10 mouse cellular contexts compared by ENCODE assay signal in genomic region chr16:44551491-44551890, GRCm38 (mm10). TPM values are rescaled to one million over a fixed set of nuclear protein-coding genes. Genes with fewer than 3 reads are reported as not detected.
DNase-seq lines count a peak whose midpoint lies in the region; ATAC-seq and TF ChIP-seq lines count a peak whose summit lies in the region.
"Had no signal": no experiment of that assay in that cellular context is flagged by ENCODE, and none has a peak within 500 bp of the region (broad histone marks: within the 10 kb centered on the region; RNA-seq: fewer than 3 reads in every experiment).

No protein-coding gene starts in this region.

- no peaks in the 10 kb centered on the region for H3K36me3 ChIP-seq in forebrain, embryonic 15.5 days
- peaks cover 81% of the 10 kb centered on the region for H3K36me3 ChIP-seq in midbrain, embryonic 10.5 days

- H3K4me3 ChIP-seq in forebrain, embryonic 15.5 days: no peak overlapping the region
- peak overlapping the region; percentile 45; the same call in 1 of the 2 replicates for H3K4me3 ChIP-seq in midbrain, embryonic 10.5 days

- 9% methylated on average over 5 of the region's 5 CpGs for WGBS in forebrain, embryonic 15.5 days
- 46% methylated on average over 5 of the region's 5 CpGs for WGBS in midbrain, embryonic 10.5 days

- TF ChIP-seq POLR2A in brain, embryonic 14.5 days (IDR thresholded peaks at IDR 0.05; ENCODE audit: borderline replicate concordance, extremely low read depth, insufficient read depth, insufficient read length, poor library complexity, severe bottlenecking): no peak

- DNase-seq in cerebellum, postnatal 10 days: peak; percentile 74 to 81
- no peak for DNase-seq in cerebellum, adult 11 months
- DNase-seq in brain, embryonic 14.5 days (ENCODE audit: low read depth): peak; percentile 75
- DNase-seq in midbrain, embryonic 10.5 days (ENCODE audit: low spot score): no peak
- no peak for DNase-seq in spleen, postnatal 10 days (ENCODE audit: low spot score in 2 of 2)
- DNase-seq in spleen, adult 12 weeks (ENCODE audit: low spot score): no peak
- DNase-seq in frontal cortex, adult 2 months (ENCODE audit: extremely low spot score in 1 of 2, low spot score in 1 of 2): no peak
- DNase-seq: B cell, adult 2 months; thymus, postnatal 14 days had no signal

- ATAC-seq in forebrain, embryonic 15.5 days (replicated peaks): 0 out of 2 replicates have a peak, but pooled peaks have one; percentile 27

- H3K9ac ChIP-seq in forebrain, embryonic 15.5 days (replicated peaks): no peak overlapping the region

- peaks cover 66% of the 10 kb centered on the region for H3K4me1 ChIP-seq in forebrain, embryonic 15.5 days
- H3K4me1 ChIP-seq in midbrain, embryonic 10.5 days: peaks cover 96% of the 10 kb centered on the region

- no peaks in the 10 kb centered on the region for H3K9me3 ChIP-seq in forebrain, embryonic 15.5 days
- H3K9me3 ChIP-seq in midbrain, embryonic 10.5 days (replicated peaks): no peaks in the 10 kb centered on the region

- H3K27ac ChIP-seq in forebrain, embryonic 15.5 days (replicated peaks): peak overlapping the region; percentile 72
- H3K27ac ChIP-seq in midbrain, embryonic 10.5 days (replicated peaks): peak overlapping the region; percentile 73

- H3K27me3 ChIP-seq in forebrain, embryonic 15.5 days: no peaks in the 10 kb centered on the region
- H3K27me3 ChIP-seq in midbrain, embryonic 10.5 days (ENCODE audit: low read depth, poor library complexity, severe bottlenecking): no peaks in the 10 kb centered on the region

- H3K4me2 ChIP-seq in forebrain, embryonic 15.5 days (replicated peaks): no peak overlapping the region

- no peak for TF ChIP-seq CTCF in brain, embryonic 14.5 days (IDR thresholded peaks at IDR 0.05; ENCODE audit: borderline replicate concordance, extremely low read depth, insufficient read depth, insufficient read length)

RNA-seq across cellular contexts. Expression of gene Boc, which starts 7.2 kb away (rescaled TPM):
- 20.2 and 20.5 TPM in 2 replicates for polyA plus RNA-seq in brain, embryonic 14.5 days (2012; rRNA removed)
- polyA plus RNA-seq in forebrain, embryonic 15.5 days (2015; fragmentation: Nextera tagmentation; extraction: Ambion mirVana): 15.3 and 16.9 TPM in 2 replicates
- polyA plus RNA-seq in midbrain, embryonic 10.5 days (2016; fragmentation: Nextera tagmentation; extraction: Ambion mirVana): 30.8 and 37.1 TPM in 2 replicates
- polyA plus RNA-seq in frontal cortex, adult 2 months (2012; rRNA removed): 7.9 and 8.5 TPM in 2 replicates

Comparison
In these comparisons a context has a peak if more than half of its experiments do, and no peak if none do; other contexts are left out.
1. DNase-seq: peak in cerebellum, postnatal 10 days (2 of 2) and brain, embryonic 14.5 days (single experiment); none in cerebellum, adult 11 months (single experiment), midbrain, embryonic 10.5 days (single experiment), spleen, postnatal 10 days (0 of 2), spleen, adult 12 weeks (single experiment) and frontal cortex, adult 2 months (0 of 2).